Mouse (Mus musculus): ENCODE data around the gene E2f8. TPM values are rescaled to one million over a fixed set of nuclear protein-coding genes. Genes with fewer than 3 reads are reported as not detected.

Gene E2f8
- polyA plus RNA-seq, 1 experiment from 2014 or later = 15.7 TPM

GRCm38 (mm10) chr7:48887973-48888372, 6.6 kb upstream of the E2f8 start:
- peaks cover 47% of the 10 kb centered on the region for H3K27me3 ChIP-seq (replicated peaks; ENCODE audit: low read depth, poor library complexity, severe bottlenecking)
- peaks cover 31% of the 10 kb centered on the region for H3K4me1 ChIP-seq
- H3K9me3 ChIP-seq = no peaks in the 10 kb centered on the region
- H3K4me3 ChIP-seq = no peak overlapping the region
- WGBS = 44% methylated on average over 8 of the region's 8 CpGs
- H3K27ac ChIP-seq (replicated peaks) = no peak overlapping the region; the same call in 1 of the 2 replicates
- H3K36me3 ChIP-seq (replicated peaks) = no peaks in the 10 kb centered on the region
- DNase-seq (ENCODE audit: low spot score) = no peak

- Histone ChIP-seq H3K4me3 (no peak overlapping the region), H3K27ac (replicated peaks) (no peak overlapping the region), H3K36me3 (replicated peaks) (0 out of 2 replicates have a peak, but pooled peaks cover 1% of the 10 kb centered on the region), H3K9me3 (no peaks in the 10 kb centered on the region), H3K4me1 (peaks cover 30% of the 10 kb centered on the region), H3K27me3 (replicated peaks; ENCODE audit: low read depth, poor library complexity, severe bottlenecking) (peaks cover 49% of the 10 kb centered on the region)
- 70% methylated on average over 5 of the region's 5 CpGs for WGBS
- DNase-seq (ENCODE audit: low spot score) = no peak
Observed at GRCm38 (mm10) chr7:48884266-48884611, 2.8 kb upstream of the E2f8 start.

- Histone ChIP-seq H3K4me1 (peaks cover 30% of the 10 kb centered on the region), H3K4me3 (no peak overlapping the region), H3K36me3 (replicated peaks) (peaks cover 4% of the 10 kb centered on the region), H3K27ac (replicated peaks) (no peak overlapping the region), H3K9me3 (no peaks in the 10 kb centered on the region), H3K27me3 (replicated peaks; ENCODE audit: low read depth, poor library complexity, severe bottlenecking) (peaks cover 49% of the 10 kb centered on the region)
- no peak for DNase-seq (ENCODE audit: low spot score)
- 79% methylated on average over 4 of the region's 4 CpGs for WGBS
Observed at GRCm38 (mm10) chr7:48883525-48884265, 2.3 kb upstream of the E2f8 start.

DNA sequence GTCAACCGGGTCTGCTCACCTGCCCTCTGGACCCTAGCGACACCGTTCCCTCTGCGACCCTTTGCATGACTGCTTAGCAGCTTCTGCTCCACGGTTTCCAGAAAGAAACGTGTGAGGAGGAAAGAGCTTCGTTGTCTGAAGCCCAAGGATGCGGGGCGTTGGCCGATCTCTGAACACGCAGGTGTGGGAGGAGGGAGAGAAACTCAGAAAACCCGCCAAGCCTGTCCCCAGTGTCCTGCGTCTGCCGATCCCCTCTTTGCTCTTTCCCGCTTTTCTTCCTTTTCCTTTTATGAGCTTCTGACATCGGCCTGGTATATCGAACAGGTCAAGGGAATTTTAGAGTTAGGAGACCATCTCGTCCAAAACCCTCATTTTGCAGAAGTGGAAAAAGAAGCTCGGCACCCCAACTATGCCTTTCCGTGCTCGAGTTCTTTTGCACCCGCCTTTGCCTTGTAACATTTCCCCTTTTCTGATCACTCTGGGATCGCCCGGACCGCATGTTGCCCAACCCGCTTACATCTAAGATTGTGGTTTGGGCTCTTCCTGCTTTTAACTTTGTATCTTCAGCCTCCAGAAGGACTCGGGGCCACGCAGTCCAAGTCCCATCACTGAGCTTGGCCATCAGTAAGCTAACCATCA, 694 bp upstream of the E2f8 start:
- H3K4me3 ChIP-seq = peak overlapping the region; percentile 90
- 2% methylated on average over 28 of the region's 28 CpGs for WGBS
- H3K27me3 ChIP-seq (replicated peaks; ENCODE audit: low read depth, poor library complexity, severe bottlenecking) = peaks cover 43% of the 10 kb centered on the region

DNA sequence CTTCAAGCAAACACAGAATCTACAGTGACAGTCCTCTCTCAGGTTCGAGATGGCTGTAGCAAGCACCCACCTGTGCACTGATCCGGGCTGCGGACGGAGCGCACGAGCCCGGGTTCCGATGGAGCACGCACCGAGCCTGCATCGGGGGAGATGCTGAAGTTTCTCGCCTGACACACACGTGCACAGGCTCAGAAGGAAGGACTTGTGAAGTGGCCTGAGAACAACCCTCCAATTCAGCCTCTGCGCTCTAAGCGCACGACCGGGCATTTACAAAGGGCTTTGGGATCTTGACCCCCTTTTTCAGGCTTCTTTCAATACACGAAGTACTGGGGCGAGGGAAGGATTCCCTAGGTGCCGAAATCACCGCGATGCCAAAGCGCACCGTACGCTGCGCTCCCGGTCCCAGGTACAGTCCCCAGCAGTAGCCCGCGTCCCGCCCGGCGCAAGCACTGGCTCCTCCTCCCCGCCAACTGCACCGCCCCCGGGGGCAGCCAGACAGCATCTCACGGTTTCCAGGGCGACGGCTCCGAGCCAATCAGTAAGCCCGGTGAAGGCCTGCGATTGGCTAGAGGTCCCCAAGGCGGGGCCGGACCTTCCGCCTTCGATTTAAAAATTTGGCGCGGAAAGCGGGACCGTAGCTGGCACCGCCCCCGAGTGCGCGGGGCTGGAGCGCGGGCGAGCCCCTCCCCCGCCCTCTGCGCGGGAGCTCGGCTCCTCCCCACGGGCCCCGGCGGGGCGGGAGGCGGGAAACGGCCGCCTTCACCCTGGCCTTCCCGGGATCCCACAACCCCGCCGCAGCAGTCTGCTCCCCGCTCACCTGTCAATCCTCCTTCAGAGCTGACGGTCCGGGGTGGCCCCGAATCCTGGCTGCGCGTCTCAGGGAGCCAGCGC, 560 bp downstream of the E2f8 start:
- H3K4me3 ChIP-seq = peak overlapping the region; percentile 90
- peak; percentile 99 for DNase-seq (ENCODE audit: low spot score)
- H3K36me3 ChIP-seq (replicated peaks) = peaks cover 33% of the 10 kb centered on the region
- peak overlapping the region; percentile 99 for H3K27ac ChIP-seq (replicated peaks)
- H3K4me1 ChIP-seq = peaks cover 17% of the 10 kb centered on the region
- WGBS = under 1% methylated on average over 77 of the region's 77 CpGs
- H3K27me3 ChIP-seq (replicated peaks; ENCODE audit: low read depth, poor library complexity, severe bottlenecking) = peaks cover 40% of the 10 kb centered on the region
- H3K9me3 ChIP-seq = no peaks in the 10 kb centered on the region

More for the DNA sequence above, 694 bp upstream of the E2f8 start:
- Histone ChIP-seq H3K27ac (replicated peaks) (peak overlapping the region; percentile 99), H3K9me3 (no peaks in the 10 kb centered on the region), H3K36me3 (replicated peaks) (peaks cover 20% of the 10 kb centered on the region), H3K4me1 (peaks cover 17% of the 10 kb centered on the region)
- peak; percentile 54 for DNase-seq (ENCODE audit: low spot score)

DNA sequence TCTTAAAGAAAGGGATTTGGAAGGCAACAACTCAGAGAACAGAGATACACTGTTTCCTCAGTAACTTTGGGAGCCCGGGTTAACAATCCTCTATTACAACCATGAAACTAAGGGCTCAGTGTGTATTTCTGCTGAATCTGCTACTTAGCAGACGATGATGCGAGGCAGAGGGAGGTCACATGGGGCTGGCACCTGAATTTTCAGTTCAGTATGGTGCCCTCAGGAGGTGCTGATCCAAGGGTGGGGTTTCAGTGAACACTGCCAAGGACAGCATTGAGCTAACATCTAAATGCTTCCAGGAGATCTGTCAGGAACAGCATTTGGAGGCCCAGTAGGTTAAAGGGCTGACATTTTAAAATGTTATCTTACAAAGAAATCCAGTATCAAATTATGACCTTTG, 1.8 kb downstream of the E2f8 start:
- Histone ChIP-seq H3K4me3 (peak overlapping the region; percentile 90), H3K9me3 (no peaks in the 10 kb centered on the region), H3K27me3 (replicated peaks; ENCODE audit: low read depth, poor library complexity, severe bottlenecking) (peaks cover 28% of the 10 kb centered on the region), H3K4me1 (peaks cover 17% of the 10 kb centered on the region), H3K36me3 (replicated peaks) (peaks cover 45% of the 10 kb centered on the region), H3K27ac (replicated peaks) (no peak overlapping the region)
- DNase-seq (ENCODE audit: low spot score) = no peak
- WGBS = 51% methylated on average over 3 of the region's 3 CpGs

DNA sequence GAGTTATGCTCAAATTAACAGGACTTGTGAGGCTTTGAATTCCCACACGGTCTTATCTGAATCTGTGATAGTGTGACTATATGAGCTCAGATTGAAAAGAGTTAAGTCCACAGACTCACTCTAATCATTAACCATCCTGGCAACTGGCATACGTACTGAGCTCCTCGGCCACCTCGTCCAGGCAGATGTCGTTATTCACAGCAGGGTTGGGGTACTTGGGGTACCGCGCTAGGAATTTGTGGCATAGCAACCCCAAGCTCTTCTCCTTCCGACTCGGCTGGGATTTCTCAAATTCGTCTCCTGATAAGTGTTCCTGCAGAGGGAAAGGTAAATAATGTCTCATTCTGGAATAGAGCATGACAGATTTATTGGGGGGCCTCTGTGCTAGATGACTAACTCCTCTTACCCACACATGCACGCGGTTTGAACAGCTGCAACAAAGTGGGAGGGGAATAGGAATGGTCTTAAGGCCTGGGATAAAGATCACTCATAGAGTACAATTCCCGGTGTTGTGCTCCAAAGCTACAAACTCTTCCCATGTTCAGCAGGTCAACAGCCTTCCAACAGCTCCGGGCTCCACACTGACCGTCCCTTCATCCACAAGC, 3.5 kb downstream of the E2f8 start:
- no peak for DNase-seq (ENCODE audit: low spot score)
- no peak overlapping the region for H3K4me3 ChIP-seq
- 95% methylated on average over 15 of the region's 15 CpGs for WGBS
- no peaks in the 10 kb centered on the region for H3K9me3 ChIP-seq
- H3K36me3 ChIP-seq (replicated peaks) = peaks cover 62% of the 10 kb centered on the region
- H3K27ac ChIP-seq (replicated peaks) = no peak overlapping the region
- peaks cover 11% of the 10 kb centered on the region for H3K27me3 ChIP-seq (replicated peaks; ENCODE audit: low read depth, poor library complexity, severe bottlenecking)
- H3K4me1 ChIP-seq = peaks cover 17% of the 10 kb centered on the region

DNA sequence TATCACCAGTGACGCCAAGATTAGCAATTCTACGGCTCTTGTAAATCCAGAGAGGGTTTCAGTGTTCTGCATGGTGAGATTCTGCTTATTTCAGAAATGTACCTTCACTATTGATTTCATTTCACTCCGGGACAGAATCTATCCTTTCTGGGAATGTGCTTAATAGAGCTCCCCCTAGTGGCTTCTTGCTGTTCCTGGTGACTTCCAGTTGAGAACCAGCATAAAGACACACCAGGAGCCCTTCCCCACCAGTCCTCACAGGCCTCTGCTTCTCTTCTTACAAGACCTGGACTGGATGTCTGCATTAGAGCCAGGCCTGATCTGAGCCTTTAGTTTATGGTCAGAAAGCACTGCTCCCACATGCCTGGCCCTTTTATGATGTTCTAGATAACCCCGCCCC, 4.9 kb downstream of the E2f8 start:
- peak; percentile 49 for DNase-seq (ENCODE audit: low spot score)
- 77% methylated on average over 4 of the region's 4 CpGs for WGBS
- no peaks in the 10 kb centered on the region for H3K27me3 ChIP-seq (replicated peaks; ENCODE audit: low read depth, poor library complexity, severe bottlenecking)
- H3K9me3 ChIP-seq = no peaks in the 10 kb centered on the region
- H3K4me3 ChIP-seq = no peak overlapping the region
- peaks cover 9% of the 10 kb centered on the region for H3K4me1 ChIP-seq
- peaks cover 76% of the 10 kb centered on the region for H3K36me3 ChIP-seq (replicated peaks)
- no peak overlapping the region for H3K27ac ChIP-seq (replicated peaks)

DNA sequence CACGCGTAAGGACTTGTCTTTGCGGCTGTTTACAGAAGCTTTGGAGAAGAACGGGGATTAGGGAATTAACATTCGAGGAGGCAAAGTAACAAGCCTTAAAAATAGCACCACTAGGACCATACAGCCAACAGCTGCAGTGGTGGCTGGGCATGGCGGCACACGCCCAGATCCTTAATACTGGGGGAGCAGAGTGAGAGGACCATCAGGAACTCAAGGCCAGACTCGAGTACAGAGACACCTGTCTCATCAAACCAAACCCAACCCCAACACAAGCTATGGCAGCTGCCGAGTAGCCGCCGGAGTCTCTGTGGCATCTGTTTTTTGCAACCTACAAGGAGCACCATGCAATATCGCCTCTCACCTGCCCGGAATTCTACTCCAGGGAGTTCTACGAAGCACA, 6.3 kb downstream of the E2f8 start:
- H3K4me1 ChIP-seq = peaks cover 9% of the 10 kb centered on the region
- WGBS = 91% methylated on average over 14 of the region's 14 CpGs
- peaks cover 90% of the 10 kb centered on the region for H3K36me3 ChIP-seq (replicated peaks)
- H3K27ac ChIP-seq (replicated peaks) = no peak overlapping the region
- no peak for DNase-seq (ENCODE audit: low spot score)
- H3K4me3 ChIP-seq = no peak overlapping the region
- H3K27me3 ChIP-seq (replicated peaks; ENCODE audit: low read depth, poor library complexity, severe bottlenecking) = no peaks in the 10 kb centered on the region
- no peaks in the 10 kb centered on the region for H3K9me3 ChIP-seq

DNA sequence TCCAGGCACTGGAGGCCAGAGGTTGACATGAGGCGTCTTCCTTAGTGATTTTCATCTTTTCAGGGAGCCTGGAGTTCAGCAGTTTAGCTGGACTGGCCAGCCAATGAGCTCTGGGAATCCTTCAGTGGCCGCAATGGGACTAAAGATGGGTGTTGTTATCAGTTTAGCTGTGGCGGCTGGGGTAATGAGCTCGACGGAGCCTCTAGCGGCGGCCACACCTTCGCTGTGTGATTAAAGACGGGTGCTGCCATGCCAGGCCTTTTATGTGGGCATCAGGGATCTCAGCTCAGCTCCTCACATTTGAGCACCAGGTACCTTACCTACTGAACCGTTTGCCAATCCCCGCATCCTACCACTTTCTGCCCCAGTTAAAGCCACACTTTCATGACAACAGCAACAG, 10.1 kb downstream of the E2f8 start:
- WGBS = 92% methylated on average over 11 of the region's 11 CpGs
- Histone ChIP-seq H3K27ac (replicated peaks) (no peak overlapping the region), H3K4me3 (no peak overlapping the region), H3K27me3 (replicated peaks; ENCODE audit: low read depth, poor library complexity, severe bottlenecking) (no peaks in the 10 kb centered on the region), H3K36me3 (replicated peaks) (peaks cover 100% of the 10 kb centered on the region), H3K4me1 (no peaks in the 10 kb centered on the region), H3K9me3 (no peaks in the 10 kb centered on the region)
- no peak for DNase-seq (ENCODE audit: low spot score)

DNA sequence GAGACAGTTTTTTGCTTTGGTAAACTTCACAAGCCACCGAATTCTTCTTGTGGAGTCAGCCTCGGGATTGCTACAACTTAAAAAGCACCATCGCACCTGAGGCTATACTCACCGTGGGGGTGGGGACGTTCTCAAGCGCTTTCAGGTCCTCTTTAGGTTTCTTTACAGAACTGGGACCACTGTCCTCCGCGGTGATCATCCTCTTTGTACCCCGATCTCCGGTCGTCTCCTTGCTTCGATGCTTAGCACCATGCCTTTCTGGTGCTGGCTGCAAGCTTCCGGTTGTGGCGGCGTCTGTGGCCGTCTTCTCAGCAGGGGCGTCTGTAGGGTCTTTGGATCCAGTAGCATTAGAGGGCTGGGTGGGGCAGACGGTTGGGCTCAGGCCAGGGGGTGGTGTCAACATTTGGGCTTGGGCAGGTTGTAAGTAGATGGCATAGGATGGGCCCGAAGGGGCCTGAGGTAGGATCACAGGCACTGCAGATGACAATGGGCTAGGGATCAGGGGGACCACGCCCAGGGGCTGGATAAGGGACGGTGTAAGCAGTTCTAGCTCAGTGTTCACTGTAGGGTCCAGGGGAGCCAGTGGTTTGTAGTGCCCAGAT, 10.7 kb downstream of the E2f8 start:
- Histone ChIP-seq H3K9me3 (no peaks in the 10 kb centered on the region), H3K27me3 (replicated peaks; ENCODE audit: low read depth, poor library complexity, severe bottlenecking) (no peaks in the 10 kb centered on the region), H3K4me3 (no peak overlapping the region), H3K36me3 (replicated peaks) (peaks cover 100% of the 10 kb centered on the region), H3K4me1 (no peaks in the 10 kb centered on the region), H3K27ac (replicated peaks) (no peak overlapping the region)
- no peak for DNase-seq (ENCODE audit: low spot score)
- 93% methylated on average over 21 of the region's 21 CpGs for WGBS

DNA sequence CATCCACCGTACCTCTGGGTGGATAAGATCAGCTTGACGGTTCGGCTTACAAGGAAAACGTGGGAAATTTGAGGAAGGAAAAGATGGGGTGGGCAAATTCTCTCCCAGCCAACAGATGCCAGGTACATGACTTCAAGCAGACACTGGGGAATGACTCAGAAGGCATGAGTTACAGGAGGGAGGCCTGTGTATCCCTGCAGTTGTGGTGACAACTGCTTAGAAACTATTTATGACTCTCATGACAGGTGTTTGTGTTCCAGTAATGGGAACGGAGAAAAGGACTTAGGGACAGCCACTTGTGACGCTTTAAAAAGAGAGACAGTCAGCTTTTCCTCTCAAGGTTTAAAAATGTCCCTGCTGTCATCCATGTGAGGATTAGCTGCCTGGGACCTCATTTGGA, 11.3 kb downstream of the E2f8 start:
- Histone ChIP-seq H3K27ac (replicated peaks) (no peak overlapping the region), H3K4me1 (no peaks in the 10 kb centered on the region)
- 87% methylated on average over 6 of the region's 6 CpGs for WGBS

More for the DNA sequence above, 11.3 kb downstream of the E2f8 start:
- Histone ChIP-seq H3K9me3 (no peaks in the 10 kb centered on the region), H3K4me3 (no peak overlapping the region), H3K27me3 (replicated peaks; ENCODE audit: low read depth, poor library complexity, severe bottlenecking) (no peaks in the 10 kb centered on the region), H3K36me3 (replicated peaks) (peaks cover 100% of the 10 kb centered on the region)
- DNase-seq (ENCODE audit: low spot score) = no peak
